Mouse (Mus musculus) spleen, adult 2 months (tissue): Measurements from ENCODE around the gene Prokr1. TPM values are rescaled to one million over a fixed set of nuclear protein-coding genes. Genes with fewer than 3 reads are reported as not detected.

Source experiments
- DNase-seq, 2 experiments: peaks; one replicate each; pipeline versions ENCODE4 v3.0.0 to v3.0.0-alpha.2; 2012 to 2021; ENCODE audit warnings: low spot score in 2 of 2, low read depth in 1 of 2
- H3K27ac ChIP-seq: fragments of 200-500 bp; 2 replicates; pipeline ENCODE4 v1.5.1; 2012; ENCODE audit warnings: low read length, inconsistent platforms; ENCODE audit not compliant: insufficient read depth
- H3K27me3 ChIP-seq: fragments of 200-500 bp; 2 replicates; pipeline ENCODE4 v1.6.1; 2012; ENCODE audit warnings: mild to moderate bottlenecking, moderate library complexity, low read length, inconsistent platforms; ENCODE audit not compliant: control insufficient read depth, insufficient read depth
- H3K36me3 ChIP-seq: fragments of 200-500 bp; 2 replicates; pipeline ENCODE4 v1.6.1; 2012; ENCODE audit warnings: mild to moderate bottlenecking, low read length, inconsistent platforms; ENCODE audit not compliant: control insufficient read depth, insufficient read depth
- H3K4me1 ChIP-seq: fragments of 200-500 bp; 2 replicates; pipeline ENCODE4 v1.6.1; 2011; ENCODE audit warnings: inconsistent platforms; ENCODE audit not compliant: control insufficient read depth, insufficient read depth, insufficient read length
- H3K4me3 ChIP-seq: fragments of 200-500 bp; 2 replicates; pipeline ENCODE4 v1.5.1; 2011; ENCODE audit warnings: mild to moderate bottlenecking, inconsistent platforms; ENCODE audit not compliant: insufficient read depth, insufficient read length; ENCODE audit errors: extremely low read depth
- CTCF ChIP-seq: fragments of 200-500 bp; IDR thresholded peaks from 2 replicates; pipeline ENCODE4 v1.5.1; 2011; ENCODE audit warnings: mild to moderate bottlenecking, inconsistent platforms; ENCODE audit not compliant: insufficient read depth, insufficient read length, insufficient replicate concordance; ENCODE audit errors: extremely low read depth
- POLR2A ChIP-seq: fragments of 200-500 bp; IDR thresholded peaks from 2 replicates; pipeline ENCODE4 v1.6.1; 2011; ENCODE audit warnings: low read depth, low read length, inconsistent platforms
- WGBS: fragments of 180-500 bp; shearing (Covaris S2); methylation state at CpG from one replicate; pipeline ENCODE4 v1.1.7; 2018; 5-methylcytosine and 5-hydroxymethylcytosine counted together
- polyA plus RNA-seq: library from polyadenylated mRNA; depleted of rRNA; stranded (reverse); fragments of >200 nt; gene quantifications from 2 replicates; pipeline ENCODE4 v1.2.3, GENCODE M21; 2012; rRNA removed

The Prokr1 gene
- polyA plus RNA-seq, 1 experiment = 1.4 TPM

DNA sequence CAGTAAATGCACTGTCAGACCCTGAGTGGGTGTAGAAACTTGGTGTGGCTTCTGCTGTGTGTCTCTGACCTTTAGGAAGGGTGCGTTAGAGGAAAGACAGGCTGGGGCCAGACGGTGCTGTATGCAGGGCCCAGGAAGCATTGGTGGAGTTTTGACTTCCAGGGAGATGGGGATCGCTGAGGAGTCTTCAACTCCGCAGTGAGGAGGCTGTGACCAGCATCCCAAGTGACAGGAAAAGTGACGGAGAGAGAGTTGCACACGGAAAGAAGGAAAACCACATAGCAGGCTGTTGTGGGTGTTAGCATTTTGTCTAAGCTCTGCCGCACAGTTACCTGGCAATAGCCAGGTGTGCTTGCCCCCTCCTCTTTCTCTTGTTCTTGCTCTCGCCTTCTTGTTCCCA lies 54.3 kb downstream of the Prokr1 start:
- no peak overlapping the region for H3K4me3 ChIP-seq
- peak overlapping the region; percentile 63 for H3K27ac ChIP-seq
- TF ChIP-seq CTCF (no peak), POLR2A (no peak)
- H3K4me1 ChIP-seq = peaks cover 67% of the 10 kb centered on the region
- H3K36me3 ChIP-seq = no peaks in the 10 kb centered on the region
- 66% methylated on average over 8 of the region's 8 CpGs for WGBS
- DNase-seq = no peak
- no peaks in the 10 kb centered on the region for H3K27me3 ChIP-seq

DNA sequence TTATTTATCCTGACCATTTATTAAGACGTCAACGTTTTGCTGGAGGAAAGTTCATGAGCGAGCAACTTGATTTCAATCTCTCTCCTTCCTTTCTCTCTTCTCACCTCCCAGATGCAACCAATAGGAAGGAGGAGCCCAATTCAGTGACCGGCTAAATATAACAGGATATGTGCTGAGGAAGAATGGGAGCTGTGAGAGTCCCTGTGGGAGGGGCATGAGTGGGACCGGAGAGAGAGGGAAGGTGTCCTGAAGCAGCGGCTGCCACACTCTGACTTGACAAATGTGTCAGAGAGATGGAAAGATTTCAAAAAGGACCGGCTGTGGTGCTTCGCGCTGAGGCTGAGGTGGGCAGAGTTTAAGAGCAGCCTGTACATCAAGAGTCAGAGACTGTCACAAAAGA lies 54.9 kb downstream of the Prokr1 start:
- 28% methylated on average over 9 of the region's 9 CpGs for WGBS
- DNase-seq = no peak
- Histone ChIP-seq H3K27ac (peak overlapping the region; percentile 93), H3K27me3 (no peaks in the 10 kb centered on the region), H3K36me3 (0 out of 2 replicates have a peak, but pooled peaks cover 2% of the 10 kb centered on the region), H3K4me1 (peaks cover 64% of the 10 kb centered on the region), H3K4me3 (no peak overlapping the region)
- no peak for TF ChIP-seq POLR2A
- no peak for TF ChIP-seq CTCF

DNA sequence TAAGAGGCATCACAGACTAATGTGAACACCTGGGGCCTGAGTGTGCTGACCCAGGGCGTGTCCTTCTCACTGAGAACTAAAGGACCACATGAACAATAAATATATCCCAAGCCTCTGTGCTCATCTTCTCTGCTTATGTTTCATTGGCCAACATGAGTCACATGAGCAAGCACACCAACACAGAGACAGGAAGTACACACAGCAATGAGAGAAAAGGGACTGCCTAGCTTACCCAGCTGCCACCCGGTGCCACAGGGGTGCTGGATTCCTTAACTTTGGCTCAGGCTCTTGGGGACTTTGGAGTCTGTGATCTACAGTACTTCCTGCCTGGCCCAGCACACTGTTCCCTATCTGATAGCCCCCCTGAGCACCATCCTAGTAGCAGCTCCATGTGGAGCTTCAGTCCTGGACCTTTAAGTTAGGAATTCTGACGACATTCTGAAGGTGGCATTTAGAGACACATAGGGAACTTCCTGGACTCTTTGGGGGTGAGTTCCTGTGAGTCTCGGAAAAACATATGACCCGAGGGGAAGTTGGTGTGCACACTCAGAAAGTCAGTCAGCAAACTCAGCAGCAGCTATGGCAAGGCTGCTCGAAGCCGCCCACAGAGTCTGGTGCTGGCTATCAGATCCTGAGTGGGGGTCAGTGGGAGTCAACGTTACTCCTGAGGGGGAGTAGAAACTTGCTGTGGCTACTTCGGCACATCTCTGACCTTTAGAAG lies 55.5 kb downstream of the Prokr1 start:
- TF ChIP-seq POLR2A (no peak), CTCF (no peak)
- Histone ChIP-seq H3K36me3 (0 out of 2 replicates have a peak, but pooled peaks cover 2% of the 10 kb centered on the region), H3K27ac (peak overlapping the region; percentile 93), H3K4me3 (no peak overlapping the region), H3K27me3 (no peaks in the 10 kb centered on the region), H3K4me1 (peaks cover 61% of the 10 kb centered on the region)
- 24% methylated on average over 9 of the region's 9 CpGs for WGBS
- DNase-seq = peak; percentile 40 to 68

DNA sequence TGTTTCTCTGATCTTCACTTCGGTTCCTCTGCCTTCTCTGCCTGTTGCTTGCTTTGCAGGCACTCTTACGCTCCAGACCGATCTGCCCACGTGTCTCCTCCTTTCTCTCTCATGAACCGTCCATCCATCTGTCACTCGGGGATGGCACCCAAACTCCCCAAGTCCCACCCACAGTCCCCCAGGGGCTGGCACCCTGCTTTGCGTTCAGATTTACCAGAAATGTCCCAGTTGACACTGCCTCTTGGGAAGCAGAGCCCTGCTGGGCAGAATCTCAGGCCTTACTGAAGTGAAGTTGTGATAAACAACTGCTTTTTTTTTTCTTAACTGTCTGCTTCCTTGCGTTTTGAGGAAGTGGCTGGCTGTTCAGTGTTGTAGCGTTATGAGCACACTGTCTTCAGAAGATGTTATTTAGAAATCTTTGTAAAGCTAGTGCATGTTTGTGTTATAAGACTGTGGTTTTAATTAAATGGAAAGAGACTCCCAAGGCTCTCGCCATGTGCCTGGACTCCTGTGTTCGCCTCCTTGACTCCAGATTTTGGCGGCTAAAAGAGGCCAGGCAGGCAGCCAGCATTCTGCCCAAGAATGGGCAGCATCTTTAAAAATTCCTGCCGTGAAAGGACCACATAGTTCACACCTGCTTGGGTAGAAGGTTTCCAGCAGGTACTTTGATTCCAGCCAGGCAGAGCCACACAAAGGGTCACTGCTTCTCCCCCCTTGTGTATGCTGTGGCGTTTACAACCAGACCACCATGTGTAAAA lies 57.4 kb downstream of the Prokr1 start, which contains the start of gene Arhgap25:
TSS of gene Arhgap25 (minus strand) at position 307 of the 758 bp plus-strand sequence.
- 6% methylated on average over 14 of the region's 14 CpGs for WGBS
- H3K36me3 ChIP-seq = peaks cover 6% of the 10 kb centered on the region; the same call in 1 of the 2 replicates
- TF ChIP-seq CTCF = no peak
- TF ChIP-seq POLR2A = peak; percentile 27
- H3K27ac ChIP-seq = peak within 1 kb of the TSS; percentile 97
- H3K4me3 ChIP-seq = peak within 1 kb of the TSS; percentile 58
- no peaks in the 10 kb centered on the region for H3K27me3 ChIP-seq
- peak; percentile 53 to 63 for DNase-seq
- peaks cover 50% of the 10 kb centered on the region for H3K4me1 ChIP-seq

DNA sequence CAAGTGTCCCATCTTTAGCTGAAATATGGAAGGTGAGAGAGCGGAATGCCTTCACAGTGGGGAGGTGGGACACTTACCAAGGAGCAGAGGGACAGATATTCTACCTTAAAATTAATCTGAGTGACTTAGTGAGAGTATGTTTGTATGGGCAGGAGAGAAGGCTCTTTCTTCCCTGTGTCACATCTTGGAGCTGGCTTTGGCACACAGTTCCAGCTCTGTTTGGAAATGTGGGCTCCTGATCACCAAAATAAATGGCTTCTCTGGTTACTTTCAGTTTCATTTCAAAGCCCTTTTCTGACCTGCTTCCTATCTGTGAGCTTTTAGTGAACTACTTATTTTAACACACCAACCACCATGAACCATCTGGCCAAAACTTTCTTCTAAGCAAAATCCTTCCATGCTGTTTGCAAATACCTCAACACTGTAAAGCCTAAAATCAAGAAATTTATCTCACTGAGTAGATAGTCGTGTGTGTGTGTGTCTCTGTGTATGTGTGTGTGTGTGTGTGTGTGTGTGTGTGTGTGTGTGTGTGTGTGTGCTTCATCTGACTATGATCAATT lies 59.0 kb downstream of the Prokr1 start:
- peaks cover 39% of the 10 kb centered on the region; the same call in 1 of the 2 replicates for H3K4me1 ChIP-seq
- WGBS = 37% methylated on average over 2 of the region's 2 CpGs
- TF ChIP-seq POLR2A (no peak), CTCF (no peak)
- DNase-seq = no peak
- H3K27ac ChIP-seq = peak overlapping the region; percentile 68
- H3K36me3 ChIP-seq = peaks cover 7% of the 10 kb centered on the region; the same call in 1 of the 2 replicates
- no peaks in the 10 kb centered on the region for H3K27me3 ChIP-seq
- peak overlapping the region; percentile 58 for H3K4me3 ChIP-seq

DNA sequence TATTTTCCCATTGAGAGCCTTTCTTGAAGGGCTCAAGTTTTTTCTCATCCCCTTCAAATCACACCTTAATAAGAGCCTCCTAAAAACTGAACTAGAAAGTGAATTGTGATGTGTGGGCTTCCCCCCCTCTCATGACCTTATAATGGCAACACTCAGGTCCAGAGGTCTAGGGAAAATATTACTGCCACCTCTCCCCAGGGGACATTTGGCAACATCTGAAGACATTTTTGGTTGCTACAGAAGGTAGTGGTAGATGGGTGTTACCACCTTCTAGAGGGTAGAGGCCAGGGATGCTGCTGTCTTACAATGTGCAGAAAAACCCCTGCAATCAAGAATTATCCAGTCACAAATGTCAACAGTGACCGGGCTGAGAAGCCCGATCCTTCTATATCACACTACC lies 60.2 kb downstream of the Prokr1 start:
- Histone ChIP-seq H3K36me3 (peaks cover 10% of the 10 kb centered on the region; the same call in 1 of the 2 replicates), H3K4me1 (peaks cover 29% of the 10 kb centered on the region; the same call in 1 of the 2 replicates), H3K4me3 (peak overlapping the region; percentile 28; the same call in 1 of the 2 replicates), H3K27ac (0 out of 2 replicates have a peak overlapping the region, but pooled peaks have one; percentile 8), H3K27me3 (no peaks in the 10 kb centered on the region)
- WGBS = 58% methylated on average over 2 of the region's 2 CpGs
- no peak for TF ChIP-seq POLR2A
- TF ChIP-seq CTCF = no peak
- DNase-seq = no peak

Other genes with a start within 250 kb of the Prokr1 start
- 0.13 TPM in 1 of 2 replicates, not detected in the other for gene Gkn1, start 239.8 kb downstream of the Prokr1 start, polyA plus RNA-seq
- not detected in 2 replicates for gene Gkn2, start 217.4 kb downstream of the Prokr1 start, polyA plus RNA-seq
- 0.28 TPM in 1 of 2 replicates, not detected in the other for gene Gkn3, start 201.8 kb downstream of the Prokr1 start, polyA plus RNA-seq
- gene Bmp10, start 161.7 kb downstream of the Prokr1 start, polyA plus RNA-seq = not detected in 2 replicates
- 17.3 and 18.0 TPM in 2 replicates for gene Arhgap25, start 57.5 kb downstream of the Prokr1 start, polyA plus RNA-seq
- gene Aplf, start 81.5 kb upstream of the Prokr1 start, polyA plus RNA-seq = 2.4 and 2.8 TPM in 2 replicates
- gene Efcc1, start 140.1 kb upstream of the Prokr1 start, polyA plus RNA-seq = 2.0 and 3.1 TPM in 2 replicates
- 70.5 and 104 TPM in 2 replicates for gene Gp9, start 187.3 kb upstream of the Prokr1 start, polyA plus RNA-seq
- gene Rab43, start 221.4 kb upstream of the Prokr1 start, polyA plus RNA-seq = 102 and 110 TPM in 2 replicates
- 0.73 and 1.3 TPM in 2 replicates for gene Gm45140, start 245.1 kb upstream of the Prokr1 start, polyA plus RNA-seq
- 17.8 and 31.4 TPM in 2 replicates for gene Isy1, start 248.1 kb upstream of the Prokr1 start, polyA plus RNA-seq